Mouse (Mus musculus) heart, postnatal 0 days (tissue): ENCODE measurements around the gene Slc4a2.

Experiments used
- CTCF ChIP-seq: IDR thresholded peaks from 2 replicates; pipeline ENCODE4 v1.5.1; 2016; ENCODE audit warnings: antibody characterized with exemption, control low read depth, low read depth
- EP300 ChIP-seq: IDR thresholded peaks from 2 replicates; pipeline ENCODE4 v1.6.1; 2016; ENCODE audit warnings: antibody characterized with exemption, low read depth

DNA sequence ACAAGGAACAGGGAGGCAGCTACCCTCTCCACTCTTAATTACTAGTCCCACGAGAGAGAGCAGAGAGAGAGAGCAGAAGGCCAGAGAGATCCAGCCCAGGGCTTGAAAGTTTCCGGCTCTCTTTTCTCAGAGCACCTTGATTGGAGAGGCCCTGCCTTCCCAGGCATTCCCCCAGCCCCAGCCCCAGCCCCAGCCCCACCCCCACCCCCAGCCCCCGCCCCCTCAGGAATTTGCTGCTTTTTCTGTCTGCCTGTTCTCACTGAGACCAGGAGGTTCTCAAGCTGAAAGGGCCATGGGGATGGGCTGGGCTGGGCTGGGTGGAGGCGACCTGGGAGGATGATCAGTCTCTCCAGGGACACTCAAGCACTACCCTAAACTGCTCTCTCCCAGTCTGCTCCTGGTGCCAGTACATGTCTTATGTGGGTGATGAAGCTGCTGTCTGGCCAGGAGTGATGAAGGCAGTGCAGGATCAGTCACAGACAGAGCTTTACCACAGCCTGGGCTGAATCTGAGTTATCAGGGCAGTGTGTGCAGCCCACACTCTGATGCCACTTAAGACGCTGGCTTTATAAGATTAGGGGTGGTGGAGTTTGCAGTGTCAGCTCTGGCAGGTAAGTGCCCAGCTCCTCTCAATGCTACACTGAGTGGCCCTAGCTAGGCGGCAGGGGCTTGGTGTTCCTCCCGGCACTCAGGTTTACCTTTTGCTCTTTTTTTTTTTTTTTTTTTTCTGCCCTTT is 49.4 kb downstream of the Slc4a2 start:
- no peak for TF ChIP-seq CTCF
- TF ChIP-seq EP300, result no peak
